Mouse (Mus musculus) liver, embryonic 16.5 days (tissue): ENCODE measurements around the gene Nppc. TPM values are rescaled to one million over a fixed set of nuclear protein-coding genes. Genes with fewer than 3 reads are reported as not detected.

Experiments
- ATAC-seq: fragments of 200-750 bp; cut with Nextera tagmentation; 2 replicates; pipeline ENCODE4 v1.8.0; 2017; ENCODE audit warnings: low read depth, mild to moderate bottlenecking, moderate number of reproducible peaks, moderate library complexity
- H3K27ac ChIP-seq: fragments of 300-500 bp; sonication (generic); 2 replicates; pipeline ENCODE4 v1.5.1; 2014; ENCODE audit warnings: mild to moderate bottlenecking, low read length
- H3K27me3 ChIP-seq: fragments of 300-500 bp; sonication (generic); 2 replicates; pipeline ENCODE4 v1.6.1; 2014; ENCODE audit warnings: low read depth, low read length, mixed read lengths; ENCODE audit not compliant: control insufficient read depth, insufficient read depth
- H3K36me3 ChIP-seq: fragments of 300-500 bp; sonication (generic); 2 replicates; pipeline ENCODE4 v1.6.1; 2014; ENCODE audit warnings: mild to moderate bottlenecking; ENCODE audit not compliant: control insufficient read depth, insufficient read depth
- H3K4me1 ChIP-seq: fragments of 300-500 bp; sonication (generic); 2 replicates; pipeline ENCODE4 v1.6.1; 2014; ENCODE audit warnings: low read depth, low read length, mixed read lengths; ENCODE audit not compliant: control insufficient read depth
- H3K4me2 ChIP-seq: fragments of 300-500 bp; sonication (generic); 2 replicates; pipeline ENCODE4 v1.6.1; 2014; ENCODE audit warnings: low read depth, low read length, mixed read lengths
- H3K4me3 ChIP-seq: fragments of 300-500 bp; sonication (generic); 2 replicates; pipeline ENCODE4 v1.5.1; 2014; ENCODE audit warnings: low read depth, mild to moderate bottlenecking, low read length
- H3K9ac ChIP-seq: fragments of 300-500 bp; sonication (generic); 2 replicates; pipeline ENCODE4 v1.6.1; 2014; ENCODE audit warnings: low read depth, low read length
- H3K9me3 ChIP-seq: fragments of 300-500 bp; sonication (generic); replicated peaks from 2 replicates; pipeline ENCODE4 v1.6.1; 2016; ENCODE audit warnings: low read length; ENCODE audit not compliant: control insufficient read depth
- WGBS: fragments of 180-500 bp; shearing (Covaris S2); extraction: QIAGEN DNeasy Blood & Tissue Kit; methylation state at CpG from one replicate; pipeline ENCODE4 v1.1.7; 2014; ENCODE audit not compliant: insufficient replicate concordance; 5-methylcytosine and 5-hydroxymethylcytosine counted together
- polyA plus RNA-seq: library from polyadenylated mRNA; unstranded; fragments of >200 nt; fragmentation: Nextera tagmentation; extraction: Ambion mirVana; gene quantifications from 2 replicates; pipeline ENCODE4 v1.2.1, GENCODE M21; 2015

The Nppc gene
- polyA plus RNA-seq, 1 experiment from 2014 or later = not detected

- peaks cover 16% of the 10 kb centered on the region for H3K4me1 ChIP-seq
- H3K4me3 ChIP-seq = no peak overlapping the region
- 0 out of 2 replicates have a peak overlapping the region, but pooled peaks have one; percentile 2 for H3K4me2 ChIP-seq
- 16% methylated on average over 7 of the region's 7 CpGs for WGBS
- no peak overlapping the region for H3K9ac ChIP-seq
- H3K9me3 ChIP-seq = no peaks in the 10 kb centered on the region
- ATAC-seq = 0 out of 2 replicates have a peak, but pooled peaks have one; percentile 41
- no peaks in the 10 kb centered on the region for H3K27me3 ChIP-seq
- H3K36me3 ChIP-seq = no peaks in the 10 kb centered on the region
- H3K27ac ChIP-seq = no peak overlapping the region
These were observed 30.0 kb upstream of the Nppc start for GRCm38 (mm10) chr1:86700367-86700766.

- no peaks in the 10 kb centered on the region for H3K9me3 ChIP-seq
These were observed 29.2 kb upstream of the Nppc start for GRCm38 (mm10) chr1:86699346-86700136.

GRCm38 (mm10) chr1:86698721-86699120 lies 28.4 kb upstream of the Nppc start:
- no peak for ATAC-seq
- H3K4me1 ChIP-seq = peaks cover 12% of the 10 kb centered on the region
- no peak overlapping the region for H3K4me2 ChIP-seq
- no peaks in the 10 kb centered on the region for H3K9me3 ChIP-seq
- WGBS = 32% methylated on average over 2 of the region's 2 CpGs
- no peak overlapping the region for H3K9ac ChIP-seq
- no peaks in the 10 kb centered on the region for H3K36me3 ChIP-seq
- no peaks in the 10 kb centered on the region for H3K27me3 ChIP-seq
- no peak overlapping the region for H3K27ac ChIP-seq
- no peak overlapping the region for H3K4me3 ChIP-seq

More at GRCm38 (mm10) chr1:86699346-86700136, 29.2 kb upstream of the Nppc start:
- no peak overlapping the region for H3K4me2 ChIP-seq
- H3K36me3 ChIP-seq = no peaks in the 10 kb centered on the region
- H3K4me1 ChIP-seq = peaks cover 12% of the 10 kb centered on the region
- H3K27ac ChIP-seq = no peak overlapping the region
- no peak overlapping the region for H3K9ac ChIP-seq
- no peaks in the 10 kb centered on the region for H3K27me3 ChIP-seq
- no peak for ATAC-seq
- H3K4me3 ChIP-seq = no peak overlapping the region
- 61% methylated on average over 11 of the region's 11 CpGs for WGBS

- Histone ChIP-seq H3K4me1 (peaks cover 8% of the 10 kb centered on the region; the same call in 1 of the 2 replicates), H3K36me3 (no peaks in the 10 kb centered on the region), H3K27me3 (no peaks in the 10 kb centered on the region), H3K4me3 (no peak overlapping the region), H3K4me2 (no peak overlapping the region), H3K9me3 (no peaks in the 10 kb centered on the region), H3K9ac (no peak overlapping the region), H3K27ac (no peak overlapping the region)
- ATAC-seq = no peak
- WGBS = 34% methylated on average over 7 of the region's 7 CpGs
These were observed 26.6 kb upstream of the Nppc start for GRCm38 (mm10) chr1:86696948-86697347.

GRCm38 (mm10) chr1:86691027-86691426 lies 20.7 kb upstream of the Nppc start:
- WGBS = 58% methylated on average over 5 of the region's 5 CpGs

GRCm38 (mm10) chr1:86687236-86687635 lies 16.9 kb upstream of the Nppc start:
- Histone ChIP-seq H3K4me1 (no peaks in the 10 kb centered on the region), H3K27ac (no peak overlapping the region), H3K27me3 (no peaks in the 10 kb centered on the region), H3K4me3 (no peak overlapping the region), H3K4me2 (no peak overlapping the region), H3K9me3 (no peaks in the 10 kb centered on the region), H3K36me3 (no peaks in the 10 kb centered on the region), H3K9ac (no peak overlapping the region)
- no peak for ATAC-seq
- WGBS = 62% methylated on average over 4 of the region's 4 CpGs

More at GRCm38 (mm10) chr1:86691027-86691426, 20.7 kb upstream of the Nppc start:
- Histone ChIP-seq H3K27ac (no peak overlapping the region), H3K9ac (no peak overlapping the region), H3K4me3 (no peak overlapping the region), H3K4me1 (no peaks in the 10 kb centered on the region), H3K36me3 (no peaks in the 10 kb centered on the region), H3K9me3 (no peaks in the 10 kb centered on the region), H3K4me2 (no peak overlapping the region), H3K27me3 (no peaks in the 10 kb centered on the region)
- ATAC-seq = no peak

GRCm38 (mm10) chr1:86678667-86679066 lies 8.3 kb upstream of the Nppc start:
- no peak overlapping the region for H3K27ac ChIP-seq
- H3K4me2 ChIP-seq = no peak overlapping the region
- WGBS = 70% methylated on average over 10 of the region's 10 CpGs
- no peaks in the 10 kb centered on the region for H3K4me1 ChIP-seq
- H3K9me3 ChIP-seq = no peaks in the 10 kb centered on the region
- H3K36me3 ChIP-seq = no peaks in the 10 kb centered on the region
- no peak overlapping the region for H3K4me3 ChIP-seq
- ATAC-seq = no peak
- H3K27me3 ChIP-seq = no peaks in the 10 kb centered on the region; the same call in 1 of the 2 replicates
- H3K9ac ChIP-seq = no peak overlapping the region

GRCm38 (mm10) chr1:86677624-86678023 lies 7.3 kb upstream of the Nppc start:
- Histone ChIP-seq H3K27me3 (no peaks in the 10 kb centered on the region; the same call in 1 of the 2 replicates), H3K4me1 (no peaks in the 10 kb centered on the region), H3K9ac (no peak overlapping the region), H3K27ac (no peak overlapping the region), H3K4me3 (no peak overlapping the region), H3K4me2 (no peak overlapping the region), H3K9me3 (no peaks in the 10 kb centered on the region), H3K36me3 (no peaks in the 10 kb centered on the region)
- WGBS = 69% methylated on average over 3 of the region's 3 CpGs
- ATAC-seq = no peak

GRCm38 (mm10) chr1:86675126-86675525 lies 4.8 kb upstream of the Nppc start:
- no peaks in the 10 kb centered on the region for H3K36me3 ChIP-seq
- WGBS = 69% methylated on average over 12 of the region's 12 CpGs

More at GRCm38 (mm10) chr1:86675126-86675525, 4.8 kb upstream of the Nppc start:
- Histone ChIP-seq H3K27ac (no peak overlapping the region), H3K4me1 (no peaks in the 10 kb centered on the region), H3K4me3 (no peak overlapping the region), H3K4me2 (no peak overlapping the region), H3K9ac (no peak overlapping the region), H3K9me3 (no peaks in the 10 kb centered on the region), H3K27me3 (peaks cover 18% of the 10 kb centered on the region)
- no peak for ATAC-seq
